Mouse (Mus musculus): Measurements from ENCODE around the gene Slc12a5.

DNA sequence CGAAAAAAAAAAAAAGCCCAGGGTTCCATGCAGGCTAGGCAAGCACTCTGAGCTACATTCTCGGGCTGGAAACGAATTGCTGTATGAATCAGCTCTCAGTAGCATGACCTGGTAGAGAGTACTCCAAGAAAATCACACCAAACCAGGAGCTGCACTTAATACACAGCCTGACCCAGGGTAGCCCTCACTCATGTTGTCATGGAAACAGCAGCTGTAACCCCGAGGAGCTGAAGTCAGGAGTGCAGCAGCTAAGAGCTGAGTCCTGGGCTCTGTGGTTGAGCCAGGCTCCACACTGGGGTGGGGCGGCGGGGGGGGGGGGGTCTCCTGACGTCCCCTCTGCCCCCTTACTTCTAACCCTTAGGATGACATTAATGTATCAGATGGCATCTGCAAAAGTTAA lies 38.6 kb upstream of the Slc12a5 start:
- TF ChIP-seq CTCF (IDR thresholded peaks at IDR 0.05; ENCODE audit: low read depth) (no peak), EP300 (optimal IDR thresholded peaks at IDR 0.05) (no peak)

All from stomach, postnatal 0 days (tissue).